Mouse (Mus musculus): ENCODE measurements at regions not wholly inside any gene's neighbourhood (a gene's known extent, or its start where the extent isn't known, plus 50 kb on each side); places are given as distances from the start of the nearest gene placed in this dataset.
A peak's percentile ranks its signal among the peaks of the same experiment; 100 is the strongest.

DNA sequence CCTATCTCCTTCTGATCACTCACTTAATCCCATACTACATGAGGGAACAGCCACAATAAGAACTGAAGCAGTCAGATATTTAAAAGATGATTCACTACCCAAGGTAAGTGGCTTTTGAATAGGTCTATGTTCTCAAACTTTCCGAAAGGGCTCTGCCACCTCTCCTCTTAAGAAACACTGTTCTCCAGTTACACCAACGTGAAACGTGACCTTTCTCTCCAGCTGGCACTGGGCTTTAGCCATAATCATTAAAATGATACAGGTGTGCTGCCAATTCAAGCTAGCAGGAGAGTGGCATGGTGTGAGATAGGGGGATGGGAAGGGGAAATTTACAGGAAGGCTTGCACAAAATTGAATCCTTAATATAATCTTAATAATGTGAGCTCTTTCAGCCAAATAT, 2216.4 kb upstream of the Gm7489 start:
- DNase-seq = no peak

DNA sequence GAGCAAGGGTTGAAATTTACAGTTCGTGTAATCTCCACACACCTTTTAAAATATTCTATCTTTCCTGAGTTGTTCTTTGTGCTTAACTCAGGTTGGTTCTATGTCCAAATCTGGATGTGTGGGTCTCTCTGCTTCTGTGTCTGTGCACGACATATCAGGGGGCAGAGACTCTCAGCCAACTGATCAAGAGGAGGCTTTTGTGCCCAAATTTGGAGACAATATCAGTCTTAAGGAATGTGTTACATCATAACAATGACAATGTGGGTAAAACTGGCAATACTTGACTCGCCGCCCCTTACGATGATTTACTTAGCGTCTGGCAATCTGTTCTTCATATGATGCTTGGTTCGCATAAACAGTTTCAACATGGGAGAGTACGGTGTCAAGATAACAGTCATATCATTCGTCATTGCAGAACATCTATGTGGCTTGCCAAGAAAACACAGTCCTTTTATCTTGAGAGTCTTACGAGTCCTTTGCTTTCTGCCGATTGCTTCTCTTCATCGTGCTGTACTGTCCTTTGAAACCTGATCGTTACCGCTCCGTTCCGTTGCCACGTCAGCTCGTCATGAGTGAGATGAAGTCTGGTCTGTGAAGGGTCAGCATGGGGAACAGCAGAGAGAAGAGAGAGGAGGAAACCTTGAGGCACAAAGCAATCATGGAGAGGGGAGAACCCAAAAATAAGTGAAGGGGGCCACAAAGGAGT, 2212.9 kb upstream of the Gm7489 start:
- DNase-seq = no peak

DNA sequence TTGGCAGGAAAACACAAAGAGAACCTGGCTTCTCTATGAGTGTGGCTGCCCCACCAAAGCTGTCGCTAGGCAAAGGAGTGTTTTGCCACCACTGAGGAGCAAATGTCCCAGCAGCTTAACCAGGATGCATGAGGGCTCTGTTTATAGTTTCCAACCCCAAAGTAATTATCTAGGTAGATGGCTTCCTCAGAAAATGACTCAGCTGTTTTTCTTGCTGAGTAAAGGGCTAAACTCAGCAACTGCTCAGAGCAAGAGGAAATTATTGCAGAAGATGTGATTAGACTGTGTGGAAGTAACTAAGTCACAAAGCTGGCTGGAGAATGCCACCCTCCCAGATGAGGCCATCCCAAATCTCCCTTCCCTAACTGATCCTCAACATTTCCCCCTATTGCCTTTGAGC, 2211.2 kb upstream of the Gm7489 start:
- DNase-seq = no peak

DNA sequence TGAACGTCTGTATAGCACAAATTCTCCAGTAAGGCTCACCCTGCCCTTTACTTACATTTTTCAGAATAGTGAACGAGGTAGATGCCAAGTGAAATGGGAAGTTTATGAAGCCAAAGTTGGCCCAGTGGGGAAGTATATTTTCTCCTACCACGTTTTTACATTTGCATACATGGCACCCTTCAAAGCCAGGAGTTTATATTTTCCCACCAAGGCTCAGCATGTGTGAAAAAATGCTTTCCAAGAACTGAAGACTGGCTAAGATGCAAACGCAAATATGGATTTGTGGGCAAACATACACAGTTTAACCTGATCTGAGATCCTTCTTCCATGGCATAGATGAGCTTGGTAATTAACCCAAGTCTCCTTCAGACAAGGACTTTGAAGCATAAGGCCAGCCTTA, 2209.4 kb upstream of the Gm7489 start:
- DNase-seq = no peak

DNA sequence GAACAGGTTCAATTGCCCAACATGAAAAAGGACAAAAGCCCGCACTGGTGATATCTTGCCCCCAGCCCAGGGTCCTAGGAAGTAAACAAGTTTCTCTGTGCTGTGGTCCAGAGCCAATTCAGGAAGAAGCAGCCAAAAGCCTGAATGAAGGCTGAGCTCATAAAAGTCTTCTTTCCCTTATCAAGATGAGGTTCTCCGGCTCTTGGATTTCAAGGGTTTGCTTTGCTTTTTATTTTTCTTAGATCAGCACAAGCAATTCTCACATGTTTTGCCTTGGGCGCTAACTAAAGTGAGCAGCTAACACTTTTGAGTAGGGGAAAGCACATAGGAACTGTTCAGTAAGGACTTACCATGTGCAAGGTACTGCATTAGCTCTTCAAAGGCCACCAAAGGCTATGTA, 2208.0 kb upstream of the Gm7489 start:
- no peak for DNase-seq

DNA sequence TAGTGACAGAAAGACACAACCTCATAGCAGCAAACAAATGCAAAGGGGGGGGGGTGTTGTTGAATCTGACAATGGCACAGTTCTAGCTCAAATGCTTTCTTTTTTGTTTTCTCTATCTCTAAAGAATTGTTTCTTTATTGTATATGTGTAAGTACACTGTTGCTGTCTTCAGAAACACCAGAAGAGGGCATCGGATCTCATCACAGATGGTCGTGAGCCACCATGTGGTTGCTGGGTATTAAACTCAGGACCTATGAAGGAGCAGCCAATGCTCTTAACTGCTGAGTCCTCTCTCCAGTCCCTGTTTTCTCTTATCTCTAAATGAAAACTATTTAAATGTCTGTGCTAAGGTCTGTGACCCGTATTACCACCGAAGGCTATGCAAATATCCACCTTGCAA, 2207.4 kb upstream of the Gm7489 start:
- no peak for DNase-seq

DNA sequence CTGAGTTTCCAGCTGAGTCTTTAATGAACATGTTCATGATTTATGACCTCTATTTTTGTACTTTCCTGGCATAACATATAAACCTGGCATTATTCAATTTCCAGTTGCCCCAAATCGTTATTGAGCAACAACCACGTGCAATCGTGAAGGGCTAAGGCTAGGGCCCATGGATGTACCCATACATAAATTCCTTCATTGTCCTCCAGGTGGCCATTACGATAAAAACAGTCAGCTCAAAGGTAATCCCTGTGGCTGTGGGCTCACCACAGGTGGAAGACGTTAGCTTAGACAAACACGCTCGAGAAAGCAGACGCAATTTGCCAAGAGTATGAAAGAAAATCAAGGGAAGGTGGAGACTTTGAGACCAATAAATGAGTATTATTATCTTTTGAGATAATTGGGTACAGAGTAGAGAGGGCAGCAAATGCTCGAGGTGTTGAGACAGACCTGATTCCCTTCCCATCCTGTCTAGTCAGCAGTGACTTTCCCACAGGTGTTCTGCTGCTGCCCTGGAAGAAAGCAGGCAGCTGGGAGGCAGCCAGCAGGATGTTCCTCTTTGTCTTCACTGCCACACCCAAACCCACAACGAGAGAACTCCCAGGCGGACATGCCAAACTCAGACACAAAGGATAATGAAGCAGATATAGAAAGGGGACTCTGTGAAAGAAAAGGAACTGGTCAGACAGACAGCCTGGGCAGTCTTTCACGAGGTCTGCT, 2205.4 kb upstream of the Gm7489 start:
- no peak for DNase-seq

DNA sequence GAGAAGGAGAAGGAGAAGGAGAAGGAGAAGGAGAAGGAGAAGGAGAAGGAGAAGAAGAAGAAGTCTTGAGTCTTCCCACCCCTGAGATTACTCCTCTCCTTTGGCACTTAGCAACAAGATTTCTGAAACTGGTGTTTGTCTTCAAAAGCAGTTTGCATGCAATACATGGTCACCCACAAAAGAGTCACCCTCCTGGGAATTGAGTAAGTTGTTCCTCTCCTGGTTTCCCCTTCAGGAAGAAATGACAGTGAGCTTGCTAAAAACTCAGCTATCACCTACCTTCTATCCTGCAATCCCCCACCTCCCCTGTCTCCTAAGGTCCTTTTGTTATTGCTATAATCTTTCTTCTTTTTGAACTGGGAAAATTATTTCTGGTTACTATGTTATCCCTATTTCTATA, 2204.2 kb upstream of the Gm7489 start:
- no peak for DNase-seq

DNA sequence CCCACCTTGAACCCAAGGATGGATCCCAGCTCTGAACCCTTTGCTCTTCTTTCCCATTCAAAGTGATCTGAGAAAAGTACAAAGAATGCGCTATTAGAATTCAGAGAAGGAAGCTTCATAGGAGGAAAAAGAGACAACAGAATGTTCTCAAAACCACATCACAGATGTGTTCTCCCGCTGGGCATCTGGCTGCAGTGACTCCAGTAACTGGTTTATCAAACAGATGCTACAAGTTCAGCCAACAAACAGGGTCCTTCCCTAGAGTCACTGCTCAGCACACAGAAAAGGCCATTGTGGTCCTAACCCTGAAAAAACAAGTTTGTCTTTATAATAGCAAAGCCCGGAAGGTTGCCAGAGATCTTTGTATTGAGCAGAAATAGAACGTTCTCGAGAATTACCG, 2203.5 kb upstream of the Gm7489 start:
- no peak for DNase-seq

DNA sequence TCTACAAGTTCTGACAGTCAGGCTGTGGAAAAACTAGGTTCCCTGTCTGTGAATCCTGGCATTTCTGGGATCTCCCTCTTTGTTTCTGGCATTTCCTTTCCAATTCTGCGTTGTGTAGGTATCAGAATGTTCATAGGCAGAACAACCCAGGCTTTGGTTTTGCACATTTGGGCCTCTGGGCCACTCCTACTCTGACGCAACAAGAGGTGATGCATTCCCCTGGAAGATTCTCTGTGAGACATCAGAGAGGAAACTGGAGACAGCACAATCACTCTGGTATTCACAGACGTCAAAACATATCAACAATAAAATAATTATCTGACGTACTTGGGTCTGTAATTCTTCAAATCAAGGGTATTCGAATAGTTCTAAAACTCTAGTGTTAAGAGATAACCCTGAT, 2202.4 kb upstream of the Gm7489 start:
- DNase-seq = no peak

DNA sequence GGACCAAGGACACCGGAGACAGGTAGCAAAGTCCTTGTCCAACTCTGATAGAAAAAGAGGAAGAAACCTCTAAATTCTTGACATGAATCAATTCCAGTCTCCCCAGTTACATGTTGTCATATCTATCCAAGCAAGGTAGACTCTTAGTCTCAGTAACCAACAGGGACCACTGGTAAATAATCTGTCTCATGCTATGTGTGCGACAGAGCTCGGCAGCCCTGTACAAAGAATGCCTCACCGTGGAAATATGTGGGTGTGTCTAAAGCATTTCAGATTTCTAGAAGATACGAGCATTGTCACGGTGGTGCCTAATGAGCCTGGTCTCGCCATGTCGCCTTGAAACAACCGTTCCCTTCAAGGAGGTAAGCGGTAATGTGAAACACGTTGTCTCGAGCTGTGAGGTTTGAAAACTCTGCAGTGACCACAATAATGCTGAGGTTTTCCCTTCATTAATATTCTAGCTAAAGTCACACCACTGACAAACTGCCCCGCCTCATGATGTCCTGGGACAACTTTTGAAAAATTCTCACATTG, 2197.6 kb upstream of the Gm7489 start:
- no peak for DNase-seq

DNA sequence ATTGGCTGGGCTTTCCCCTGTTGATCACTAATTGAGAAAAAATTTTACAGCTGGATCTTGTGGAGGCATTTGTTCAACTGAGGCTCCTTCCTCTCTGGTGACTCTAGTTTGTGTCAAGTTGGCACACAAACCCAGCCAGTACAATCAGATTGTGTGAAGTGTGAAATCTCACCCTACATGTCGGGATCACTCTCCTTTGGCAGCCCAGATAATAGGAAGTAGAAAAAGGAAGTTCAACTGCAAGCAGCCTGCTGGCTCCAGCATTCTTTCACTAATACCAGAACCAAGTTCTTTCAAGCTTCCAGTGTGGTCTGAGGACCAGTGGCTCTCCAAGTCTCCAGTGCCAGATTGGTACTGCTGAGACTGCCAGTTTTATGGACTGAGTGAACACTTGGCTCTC, 2195.2 kb upstream of the Gm7489 start:
- DNase-seq = no peak

DNA sequence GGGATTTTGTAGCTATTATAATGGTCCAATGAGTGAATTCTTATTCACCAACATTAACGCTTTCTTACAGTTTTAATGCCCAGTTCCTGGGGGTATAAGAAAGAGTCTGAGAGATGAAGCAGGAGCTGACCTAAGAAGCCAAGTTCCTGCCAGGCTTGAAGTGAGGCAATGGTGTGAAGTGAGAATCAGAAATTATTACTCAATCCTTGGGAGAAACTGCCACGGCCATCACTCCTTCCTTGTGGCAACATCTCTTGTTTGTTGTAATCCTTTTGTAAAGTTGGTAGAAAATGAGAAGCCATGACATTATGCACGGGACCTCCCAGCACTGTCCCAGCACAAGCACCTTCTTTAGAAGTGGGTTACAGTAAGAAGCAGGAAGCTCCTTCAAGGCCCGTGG, 2192.0 kb upstream of the Gm7489 start:
- no peak for DNase-seq

DNA sequence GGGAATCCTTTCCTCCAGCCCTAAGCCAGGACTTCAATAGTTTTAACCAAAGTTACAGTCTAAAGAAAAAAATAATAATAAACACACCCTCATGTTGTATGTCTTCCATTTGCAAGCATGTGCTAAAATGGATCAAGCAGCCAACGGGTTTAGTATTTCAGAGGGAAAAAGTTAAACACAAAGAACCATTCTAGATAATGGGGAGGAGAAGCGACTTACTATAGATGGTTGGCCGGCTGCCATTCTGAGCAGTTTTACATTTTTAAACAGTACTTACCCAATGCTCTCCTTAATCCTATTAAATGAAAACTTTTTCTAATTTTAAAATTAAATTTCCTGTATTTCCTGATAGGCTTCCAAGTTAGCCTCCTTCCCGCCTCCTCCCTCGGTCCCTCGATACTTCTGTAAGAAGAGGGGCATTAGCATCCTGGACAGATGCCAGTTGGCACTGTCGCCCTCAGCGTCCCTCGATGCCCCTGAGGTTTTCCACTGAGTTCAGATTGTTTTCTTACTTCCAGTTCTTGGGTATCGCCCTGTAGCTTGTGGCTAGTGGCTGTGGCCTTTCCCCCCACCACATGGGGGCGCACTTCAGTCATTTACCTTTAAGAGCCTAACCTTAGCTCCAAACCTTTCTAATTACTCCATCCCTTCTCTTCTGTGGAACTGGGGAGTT, 2188.2 kb upstream of the Gm7489 start:
- peak; percentile 69 for DNase-seq

DNA sequence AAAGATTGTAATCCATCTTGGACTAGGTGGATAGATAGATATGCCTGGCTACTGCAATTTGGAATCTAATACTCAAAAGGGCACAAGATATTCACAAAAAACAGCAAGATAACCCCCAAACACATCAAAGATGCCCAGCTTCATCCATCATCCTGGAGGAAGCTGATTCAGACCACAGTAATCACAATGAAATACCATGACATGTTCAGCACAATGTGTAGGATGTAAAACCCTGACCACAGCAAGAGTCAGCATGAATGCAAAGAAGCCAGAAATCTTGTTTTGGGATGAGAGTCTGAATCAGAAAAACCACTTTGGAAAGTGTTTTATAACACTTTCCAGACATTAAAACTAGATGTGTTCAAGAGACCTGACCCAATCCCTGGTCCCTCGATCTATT, 2180.5 kb upstream of the Gm7489 start:
- no peak for DNase-seq

DNA sequence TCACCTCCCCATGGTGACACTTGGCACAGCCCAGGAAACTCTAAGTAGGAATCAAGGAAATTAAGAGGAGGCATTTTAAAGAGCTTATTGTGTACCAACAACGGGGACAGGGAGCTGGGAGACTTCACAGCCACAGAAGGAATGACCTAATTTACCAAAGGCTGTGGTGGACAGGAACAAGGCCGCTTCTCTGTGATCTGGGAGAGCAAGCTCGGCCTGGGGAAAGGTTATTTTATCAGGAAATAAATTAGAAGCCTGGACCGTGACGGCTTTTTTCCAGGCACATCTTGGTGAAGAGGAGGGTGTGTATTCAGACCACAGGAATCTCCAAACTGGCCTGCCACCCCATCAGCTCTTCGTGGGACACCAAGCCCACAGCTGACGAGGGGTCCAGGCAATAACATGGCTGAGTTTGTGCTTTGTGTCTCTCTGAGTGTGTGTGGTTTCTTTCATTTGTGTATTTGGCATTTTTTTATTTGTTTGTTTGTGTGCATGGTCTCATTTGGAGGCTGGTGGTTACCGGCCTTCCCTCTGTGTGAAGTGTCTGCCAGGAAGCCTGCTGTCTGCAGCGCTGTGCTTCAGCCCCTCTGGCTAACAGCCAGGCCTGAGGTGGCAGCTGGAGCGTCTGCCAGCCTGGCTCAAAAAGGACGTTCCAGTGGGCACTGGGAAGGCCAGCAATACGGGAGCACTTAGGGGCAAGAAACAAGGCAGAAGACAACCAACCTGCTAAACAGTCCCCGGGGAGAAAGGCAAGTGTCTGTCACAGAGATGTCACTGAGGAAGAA, 2174.6 kb upstream of the Gm7489 start:
- DNase-seq = peak; percentile 82

DNA sequence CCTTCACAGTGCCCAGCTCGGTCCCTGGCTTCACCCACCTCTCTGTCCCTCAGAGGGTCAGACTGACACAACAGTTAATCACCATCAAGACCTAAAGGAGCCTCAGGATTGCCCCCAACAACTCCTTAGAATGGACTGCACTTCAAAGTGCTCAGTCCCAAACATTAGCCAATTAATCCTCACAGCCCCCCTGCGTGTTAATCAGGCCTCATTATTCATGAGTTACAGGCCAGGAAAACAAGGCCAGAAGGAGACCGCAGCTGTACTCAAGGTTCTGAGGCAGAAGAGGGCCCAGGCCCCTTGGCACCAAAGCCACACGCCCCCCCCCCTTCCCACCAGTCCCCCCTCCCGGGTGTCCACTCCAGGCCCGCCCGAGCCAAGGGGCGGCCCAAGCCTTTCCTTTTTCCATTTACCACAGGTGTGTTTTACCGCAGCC, 2163.8 kb upstream of the Gm7489 start:
- no peak for DNase-seq

DNA sequence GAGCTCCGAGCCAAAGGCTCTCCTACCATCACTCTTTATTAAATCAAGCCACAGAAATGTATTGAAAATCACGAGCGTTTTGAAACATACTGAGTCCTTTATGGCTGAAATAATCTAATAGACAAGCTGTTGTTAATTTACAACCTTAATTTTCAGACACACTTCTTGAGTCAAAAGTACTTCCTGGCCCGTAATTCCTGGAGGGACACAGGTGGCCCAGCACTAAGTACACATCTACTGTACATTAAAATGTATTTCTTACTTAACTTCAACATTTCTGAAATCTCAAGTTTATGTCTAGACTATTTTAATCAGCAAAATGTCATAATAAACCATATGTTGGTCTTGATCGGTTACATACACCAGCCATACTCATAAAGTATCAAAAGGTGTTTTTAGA, 2163.3 kb upstream of the Gm7489 start:
- no peak for DNase-seq

DNA sequence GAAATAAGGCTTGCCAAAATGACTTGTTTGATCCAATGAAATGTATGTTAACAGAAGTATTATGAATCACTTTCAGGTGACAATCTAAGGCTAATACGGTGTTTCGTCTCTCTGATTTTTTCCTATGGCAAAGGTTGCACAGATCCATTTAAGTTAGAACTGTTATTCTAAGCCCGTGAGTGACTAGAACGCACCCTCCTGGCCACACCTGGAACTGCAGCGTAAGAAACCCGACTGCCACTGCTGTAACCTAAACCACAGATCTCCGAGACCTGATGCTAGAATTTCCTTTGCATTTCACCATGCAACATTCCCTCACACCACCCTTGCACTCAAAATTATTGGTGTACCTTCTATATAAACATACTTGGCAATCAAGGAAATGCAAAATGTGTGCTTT, 2160.6 kb upstream of the Gm7489 start:
- DNase-seq = no peak

DNA sequence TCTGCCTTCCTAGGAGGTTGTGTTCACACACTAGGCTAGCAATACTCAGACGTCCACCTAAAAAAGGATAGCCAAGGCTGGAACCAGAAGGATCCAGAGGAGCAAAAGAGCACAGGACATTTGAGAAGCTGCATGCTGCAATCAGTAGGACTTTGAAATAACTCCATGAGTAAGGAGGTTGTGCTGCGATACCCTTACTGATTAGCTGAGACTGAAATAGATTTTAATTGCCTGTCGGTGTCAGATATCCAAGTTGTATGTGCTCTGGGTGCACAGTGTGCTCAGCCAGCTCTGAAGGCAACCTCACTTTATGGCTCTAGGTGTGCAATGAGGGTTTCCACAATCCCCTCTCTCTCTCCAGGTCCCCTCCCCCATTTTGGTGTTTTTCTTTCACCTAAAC, 2159.2 kb upstream of the Gm7489 start:
- DNase-seq = no peak

DNA sequence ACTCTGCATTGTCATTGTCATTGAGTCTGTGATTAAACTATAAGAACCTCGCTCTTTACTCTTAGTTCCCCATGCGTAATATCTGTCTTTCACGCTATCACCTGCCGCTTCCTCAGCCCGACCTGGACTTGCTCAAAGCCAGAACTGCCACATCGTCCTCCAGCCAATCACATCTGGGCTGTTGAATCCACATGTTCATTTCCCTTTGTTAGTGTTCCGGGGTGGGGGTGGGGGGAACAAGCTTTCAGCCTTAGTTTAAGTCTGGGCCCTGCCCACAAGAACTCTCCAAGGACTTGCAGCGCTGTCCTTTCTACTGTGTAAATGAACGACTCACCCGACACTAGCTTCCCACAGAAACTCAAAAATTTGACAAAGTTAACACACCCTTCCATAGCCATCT, 2154.6 kb upstream of the Gm7489 start:
- no peak for DNase-seq

DNA sequence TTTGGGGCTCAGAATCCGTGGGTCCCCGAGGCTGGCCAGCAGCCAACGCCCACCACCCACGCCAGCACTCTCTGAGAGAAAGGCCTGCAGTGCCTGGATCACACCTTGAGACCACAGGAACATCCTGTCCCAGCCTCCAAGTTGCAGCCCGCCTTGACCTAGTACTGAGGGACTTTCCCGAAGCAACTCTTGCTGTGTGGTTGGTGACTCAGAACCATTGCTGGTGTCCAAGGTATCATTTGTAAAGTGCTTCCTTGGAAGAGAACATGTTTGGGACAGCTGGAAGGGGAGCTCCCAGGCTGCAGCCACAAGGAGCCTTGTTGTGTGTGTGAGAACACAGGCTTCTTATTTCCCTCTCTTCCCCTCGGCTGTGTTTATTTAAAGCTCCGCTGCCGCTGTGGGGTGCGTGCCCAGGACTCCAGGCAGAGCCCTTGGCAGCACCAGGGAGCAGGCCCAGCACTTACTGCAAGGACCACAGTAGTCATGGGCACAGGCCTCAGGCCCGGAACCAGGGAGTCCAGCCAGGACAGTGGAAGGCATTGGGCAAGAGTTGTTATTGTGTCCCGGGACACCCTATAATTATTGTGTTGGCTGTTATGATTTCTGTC, 2153.8 kb upstream of the Gm7489 start:
- DNase-seq = peak; percentile 44
